Mouse (Mus musculus) kidney, adult 18-20 months (tissue): Measurements from ENCODE around the gene Tpra1.

Source experiments
- DNase-seq: peaks from one replicate; pipeline ENCODE4 v3.0.0; 2021

Tpra1 gene

DNA sequence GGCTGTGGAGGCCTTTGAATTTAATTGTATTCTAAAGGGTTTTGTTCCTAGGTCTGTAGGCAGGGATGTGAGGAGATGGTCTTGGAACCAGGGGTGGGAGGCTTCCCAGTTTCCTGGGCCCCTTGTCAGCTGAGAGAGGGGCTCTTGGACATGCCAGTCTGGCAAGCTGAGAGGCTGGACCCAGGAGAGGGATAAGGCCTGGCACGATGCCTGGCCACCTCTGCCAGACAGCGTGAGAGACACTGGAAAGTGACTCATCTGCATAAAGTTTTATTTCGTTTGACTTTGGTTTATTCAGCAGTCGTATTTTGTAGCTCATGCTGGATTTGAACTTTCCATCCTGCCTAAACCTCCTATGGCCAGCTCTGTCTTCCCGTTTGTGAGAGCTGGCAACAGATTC, 26.5 kb downstream of the Tpra1 start:
- DNase-seq: no peak

DNA sequence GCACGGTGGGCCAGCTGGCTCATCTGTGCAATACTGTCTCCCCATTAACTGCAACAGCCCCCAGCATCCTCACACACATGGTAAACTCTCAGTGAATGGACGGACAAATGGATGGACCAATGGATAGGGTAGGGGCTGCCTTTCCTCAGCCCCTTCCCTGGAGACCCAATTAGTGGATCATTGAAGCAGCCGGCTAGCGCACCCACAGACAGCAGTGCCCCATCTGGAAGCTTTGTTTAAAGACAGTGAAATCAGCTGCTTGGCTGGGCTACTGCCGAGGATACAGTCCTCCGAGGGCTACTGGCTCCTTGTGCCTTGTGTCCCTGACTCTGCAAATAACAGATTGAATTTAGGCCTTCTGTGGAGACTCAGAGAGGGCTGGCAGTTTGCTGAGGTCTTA, 27.4 kb downstream of the Tpra1 start:
- DNase-seq: no peak

DNA sequence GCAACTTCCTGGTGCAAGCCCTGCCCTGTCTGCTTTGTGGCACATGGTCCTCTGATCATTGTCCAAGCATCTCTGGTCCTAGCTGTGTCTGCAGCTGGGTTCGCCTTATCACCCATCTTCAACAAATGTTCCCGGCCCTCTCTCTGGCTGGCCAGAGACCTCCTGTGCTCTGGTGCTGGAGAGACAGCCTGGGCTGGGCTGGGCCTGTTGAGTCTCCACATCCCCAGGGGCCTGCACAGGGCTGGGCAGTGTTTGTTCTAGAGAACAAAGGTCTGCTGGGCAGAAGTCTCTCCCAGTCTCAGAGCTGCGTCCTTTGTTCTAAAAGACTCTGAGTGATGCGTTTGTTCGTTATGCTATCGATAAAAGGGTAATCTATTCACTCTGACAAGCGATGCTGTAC, 28.0 kb downstream of the Tpra1 start:
- no peak for DNase-seq

DNA sequence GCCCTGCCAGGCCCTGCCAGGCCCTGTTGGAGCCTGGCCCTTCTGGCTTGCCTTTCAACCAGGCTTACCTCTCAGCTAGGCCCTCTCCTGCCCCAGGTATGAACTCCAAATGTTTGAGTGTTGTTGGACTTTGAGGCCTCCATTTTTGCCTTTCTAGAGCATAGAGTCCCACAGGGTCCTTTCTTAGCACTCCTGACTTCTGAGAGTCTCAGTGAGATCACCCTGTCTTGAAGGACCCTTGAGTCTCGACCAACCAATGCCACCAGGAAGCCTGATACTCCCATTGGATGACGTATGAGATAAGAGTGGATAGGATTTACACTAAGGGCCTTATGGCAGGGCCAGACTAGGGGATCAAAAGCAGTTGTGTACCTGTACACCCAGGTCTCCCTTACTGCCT, 29.4 kb downstream of the Tpra1 start:
- no peak for DNase-seq

DNA sequence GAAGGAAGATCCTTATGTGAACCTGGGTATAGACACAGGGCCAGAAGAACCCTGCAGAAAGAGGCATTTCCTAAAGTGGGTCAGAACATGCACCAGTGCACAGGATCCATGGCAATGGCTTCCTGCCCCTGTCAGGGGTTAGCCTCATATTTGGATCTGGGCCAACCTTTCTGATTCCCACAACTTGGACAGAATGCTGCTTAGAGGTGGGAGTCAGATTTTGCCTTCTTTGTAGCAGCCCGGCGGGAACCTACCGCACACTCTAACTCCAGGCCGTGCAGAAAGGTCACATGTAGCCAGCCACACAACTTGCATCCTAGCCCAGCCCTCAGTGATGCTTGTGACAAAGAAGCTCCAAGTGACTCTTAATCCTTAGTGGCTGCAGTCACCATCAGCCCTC, 32.1 kb downstream of the Tpra1 start:
- no peak for DNase-seq

DNA sequence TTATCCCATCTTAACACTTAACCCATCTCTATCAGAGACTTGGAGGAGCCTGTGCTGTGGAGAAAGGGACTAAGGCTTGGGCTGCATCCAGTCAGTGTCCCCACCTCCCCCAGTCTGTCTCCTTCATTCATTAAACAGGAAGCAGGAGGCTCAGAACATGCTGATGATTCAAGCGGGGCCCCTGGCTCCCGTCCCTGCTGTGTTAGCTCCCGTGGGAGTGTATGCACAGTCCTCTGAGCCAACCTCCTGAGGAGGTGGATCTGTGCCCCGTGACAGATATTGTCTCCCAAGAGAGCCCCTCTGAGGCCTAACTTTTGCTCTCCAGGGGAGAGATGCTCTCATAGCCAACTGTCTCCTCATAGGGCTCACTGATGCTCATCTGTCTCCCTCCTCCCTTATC, 32.8 kb downstream of the Tpra1 start:
- DNase-seq: no peak

DNA sequence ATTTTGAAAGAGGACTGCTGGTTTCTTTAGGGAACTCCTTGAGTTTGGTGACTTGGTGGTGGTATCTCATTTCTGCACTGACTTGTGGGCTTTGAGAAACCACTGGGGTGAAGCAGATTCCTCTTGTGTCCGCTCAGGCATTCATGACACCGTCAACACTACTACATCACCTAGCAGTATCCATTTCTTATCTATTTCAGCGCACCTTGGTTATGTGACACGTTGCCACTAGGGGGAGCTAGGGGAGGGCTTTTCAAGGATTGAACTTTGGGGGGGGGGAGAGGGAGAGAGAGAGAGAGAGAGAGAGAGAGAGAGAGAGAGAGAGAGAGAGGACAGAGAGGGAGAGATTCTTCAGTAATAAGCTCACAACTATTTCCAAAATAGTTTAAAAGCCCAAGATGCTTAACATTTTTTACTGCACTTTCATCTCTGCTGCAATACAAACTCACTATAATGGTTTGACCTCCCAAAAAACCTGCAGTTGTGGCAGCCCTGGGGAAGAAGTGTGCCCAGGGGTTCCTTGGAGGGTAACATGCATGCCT, 33.8 kb downstream of the Tpra1 start:
- DNase-seq: peak; percentile 37

DNA sequence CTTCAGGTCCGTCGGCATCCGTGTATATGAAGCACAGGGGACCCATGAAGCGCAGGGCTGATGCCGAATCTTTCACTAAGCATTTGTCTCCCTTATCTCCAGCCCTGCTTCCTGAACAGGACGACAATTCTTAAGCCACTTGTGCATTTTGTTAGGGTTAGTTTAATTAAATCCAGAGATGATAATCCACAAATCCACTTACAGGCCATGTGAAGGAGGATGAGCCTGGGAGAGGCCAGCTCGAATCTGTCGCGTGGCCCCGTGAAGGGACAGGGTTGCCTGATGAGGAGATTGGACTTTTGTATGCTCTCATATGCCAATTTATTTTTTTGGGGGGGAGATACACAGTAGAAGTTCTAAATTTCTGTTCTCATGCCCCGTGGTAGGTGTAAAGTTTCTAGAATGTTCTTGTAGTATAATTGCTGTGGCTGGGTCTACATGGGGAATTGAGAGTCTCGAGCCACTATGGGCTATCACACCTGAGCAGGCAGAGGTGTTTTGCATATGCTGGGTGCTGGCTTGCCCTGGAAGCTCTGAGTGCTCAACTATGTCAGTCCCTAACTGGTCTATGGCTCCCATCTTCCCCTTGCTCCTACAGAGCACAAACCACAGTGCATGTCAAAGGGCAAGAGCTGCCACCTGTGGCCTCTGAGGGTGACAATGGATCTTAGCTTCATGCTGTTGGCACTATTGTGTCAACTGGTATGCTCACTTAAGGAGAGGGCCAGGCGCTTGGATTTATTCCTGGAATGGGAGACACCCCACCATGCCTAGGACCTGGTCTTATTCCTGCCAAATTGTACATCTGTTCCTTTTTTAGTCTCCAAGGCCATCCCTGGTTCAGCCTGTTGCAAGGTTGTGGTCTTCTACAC, 34.5 kb downstream of the Tpra1 start:
- no peak for DNase-seq

DNA sequence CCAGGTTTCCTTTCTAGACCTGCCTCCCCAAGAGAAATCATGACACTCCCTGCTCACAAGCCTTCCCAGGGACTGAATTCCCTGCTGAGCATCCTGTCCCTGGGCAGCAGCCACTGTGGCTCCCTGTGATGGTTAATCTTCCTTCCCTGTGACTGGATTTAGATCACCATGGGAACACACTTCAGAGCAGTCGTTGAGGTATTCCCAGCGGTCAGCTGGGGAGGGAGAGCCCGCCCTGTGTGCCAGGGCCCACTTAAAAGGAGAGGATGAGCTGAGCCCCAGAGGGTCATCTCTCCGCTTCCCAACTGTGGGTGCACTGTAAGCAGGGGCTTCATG, 35.1 kb downstream of the Tpra1 start:
- DNase-seq: no peak

DNA sequence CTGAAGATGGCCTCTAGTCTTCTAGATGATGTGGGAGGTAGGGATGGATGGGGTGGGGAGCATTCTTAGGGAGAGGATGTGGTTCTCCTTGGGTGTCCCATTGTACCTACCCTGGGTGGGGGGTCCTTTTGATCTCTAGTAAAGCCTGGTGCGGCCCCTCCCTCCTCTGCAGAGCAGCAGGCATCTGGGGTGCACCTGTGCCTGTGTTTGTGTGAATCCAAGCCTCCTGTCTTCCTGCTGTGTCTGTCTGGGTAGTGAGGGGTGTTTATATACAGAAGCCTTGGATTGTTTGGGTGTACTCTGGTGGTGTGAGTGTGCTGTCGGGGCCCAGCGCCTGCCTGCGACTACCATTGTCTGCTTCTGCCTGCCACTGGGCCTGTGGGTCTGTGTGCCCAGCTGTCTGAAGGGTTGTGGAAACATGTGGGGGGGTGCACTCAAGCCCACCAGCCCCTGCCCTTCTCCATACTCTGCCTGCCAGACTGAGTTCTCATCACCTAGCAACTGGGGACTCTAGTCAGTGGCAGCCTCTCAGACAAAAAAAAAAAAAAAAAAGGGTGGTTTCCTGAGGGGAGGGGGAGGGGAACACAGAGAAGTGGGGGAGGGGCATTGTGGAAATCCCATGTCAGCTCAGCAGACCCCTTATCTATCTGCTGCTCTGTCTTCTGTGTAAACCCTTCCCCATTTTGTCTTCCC, 36.1 kb downstream of the Tpra1 start:
- no peak for DNase-seq

DNA sequence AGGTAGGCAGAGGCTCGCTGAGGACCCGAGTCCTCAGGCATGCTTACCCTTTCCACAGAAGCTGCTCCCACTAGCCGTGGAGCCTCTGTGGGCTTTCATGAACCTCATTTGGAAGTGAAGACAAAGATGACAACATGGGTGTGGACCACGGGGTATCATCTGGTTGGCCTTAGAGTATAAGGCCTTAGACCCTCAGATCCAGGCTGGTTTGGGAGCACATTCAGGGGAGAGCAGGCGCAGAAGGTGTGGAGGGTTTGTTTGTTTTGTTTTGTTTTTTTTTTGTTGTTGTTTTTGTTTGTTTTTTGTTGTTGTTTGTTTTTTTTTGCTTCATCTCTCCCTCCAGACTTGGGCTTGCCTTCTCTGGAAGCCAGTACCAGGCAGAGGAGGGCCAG, 36.6 kb downstream of the Tpra1 start:
- DNase-seq: no peak

DNA sequence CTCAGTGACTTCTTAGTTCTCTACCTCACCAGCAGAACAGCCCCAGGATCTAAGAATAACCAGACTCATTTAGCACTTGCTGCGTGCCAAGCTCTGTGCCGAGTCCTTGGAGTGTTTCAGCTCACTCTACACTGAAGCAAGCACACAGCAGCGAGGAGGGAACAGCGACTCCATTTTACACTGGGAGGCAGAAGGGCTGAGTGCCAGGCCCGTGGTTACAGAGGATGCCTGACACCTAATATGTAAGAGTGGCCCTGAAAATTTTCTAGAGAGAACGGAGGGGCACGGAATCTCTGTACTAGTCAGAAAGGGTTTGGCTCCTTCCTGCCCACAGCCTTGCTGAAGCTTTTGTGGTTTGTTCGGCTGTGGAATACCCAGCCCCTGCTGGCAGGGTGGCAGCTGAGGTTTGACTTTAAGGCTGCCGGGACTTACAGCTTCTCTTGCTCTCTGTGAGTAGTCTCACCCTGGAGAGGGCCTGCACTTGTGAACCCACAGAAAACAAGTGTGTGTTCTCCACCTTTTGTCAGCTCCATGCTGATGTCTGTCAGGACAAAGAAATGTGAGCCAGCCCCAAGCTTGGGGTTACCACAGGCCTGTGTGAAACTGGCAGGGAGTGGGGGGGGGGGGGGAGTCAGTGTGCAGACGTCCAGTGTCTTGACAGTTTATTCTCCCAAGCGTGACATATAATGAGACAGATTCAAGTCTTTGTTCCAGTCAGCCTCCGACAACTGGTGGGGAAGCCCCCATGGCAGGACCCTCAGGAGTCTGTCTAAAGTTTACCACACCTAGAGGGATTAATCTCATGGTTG, 37.4 kb downstream of the Tpra1 start:
- DNase-seq: no peak

DNA sequence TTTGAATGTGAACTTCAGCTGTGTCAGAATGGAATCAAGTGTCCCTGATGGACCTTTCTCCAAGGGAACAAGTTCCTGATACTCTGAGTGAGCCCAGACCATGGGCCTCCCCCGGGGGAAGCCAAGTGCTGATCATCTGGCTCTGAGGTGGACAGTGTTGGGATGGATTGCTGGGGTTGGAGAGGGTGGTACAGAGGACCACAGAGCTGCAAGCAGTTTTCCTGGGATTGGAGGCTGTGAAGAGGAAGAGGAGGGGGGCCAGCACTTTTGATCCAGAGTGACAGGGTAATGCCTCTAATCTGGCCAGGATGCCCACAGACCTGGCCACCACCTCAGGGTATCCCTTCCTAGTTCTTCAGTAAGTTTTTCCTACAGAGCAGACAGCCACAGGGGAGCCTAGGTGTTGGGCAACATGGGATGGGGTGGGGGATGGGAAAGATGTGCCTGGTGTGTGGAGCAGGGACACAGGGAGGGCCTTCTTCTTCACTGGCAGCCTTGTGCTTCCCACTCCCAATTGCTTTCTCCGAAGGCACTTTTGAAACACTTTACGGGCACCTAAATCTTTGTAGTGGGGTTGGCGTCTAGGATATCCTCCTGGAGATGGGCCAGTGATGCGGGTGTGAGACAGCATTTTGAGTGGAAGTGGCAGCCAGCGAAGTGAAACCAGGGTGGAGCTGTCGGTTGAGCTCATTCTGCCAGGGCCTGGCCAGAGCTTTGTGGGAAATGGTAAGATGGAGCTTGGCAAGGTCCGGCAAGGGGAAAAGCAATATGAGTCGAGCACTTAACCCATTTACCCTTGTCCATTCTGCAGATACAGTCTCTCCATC, 38.3 kb downstream of the Tpra1 start:
- no peak for DNase-seq

DNA sequence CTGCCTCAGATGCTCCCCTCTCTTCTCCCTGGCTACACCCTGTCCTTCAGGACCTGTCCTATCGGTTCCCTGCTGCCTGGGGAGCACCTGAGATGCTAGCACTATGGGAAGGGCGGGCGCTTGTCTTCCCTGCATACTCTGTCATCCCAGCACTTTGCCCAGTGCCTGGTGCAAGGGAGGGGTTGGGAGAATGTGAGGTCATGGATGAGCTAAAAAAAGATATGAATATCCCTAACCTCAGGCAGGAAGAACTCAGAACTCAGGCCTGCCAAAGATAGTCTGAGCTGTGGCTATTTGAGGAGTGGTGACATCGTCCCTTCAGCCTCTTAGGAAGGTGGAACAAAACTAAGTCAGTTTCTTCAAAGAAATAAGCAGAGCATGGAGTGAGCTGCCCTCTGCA, 39.6 kb downstream of the Tpra1 start:
- no peak for DNase-seq

DNA sequence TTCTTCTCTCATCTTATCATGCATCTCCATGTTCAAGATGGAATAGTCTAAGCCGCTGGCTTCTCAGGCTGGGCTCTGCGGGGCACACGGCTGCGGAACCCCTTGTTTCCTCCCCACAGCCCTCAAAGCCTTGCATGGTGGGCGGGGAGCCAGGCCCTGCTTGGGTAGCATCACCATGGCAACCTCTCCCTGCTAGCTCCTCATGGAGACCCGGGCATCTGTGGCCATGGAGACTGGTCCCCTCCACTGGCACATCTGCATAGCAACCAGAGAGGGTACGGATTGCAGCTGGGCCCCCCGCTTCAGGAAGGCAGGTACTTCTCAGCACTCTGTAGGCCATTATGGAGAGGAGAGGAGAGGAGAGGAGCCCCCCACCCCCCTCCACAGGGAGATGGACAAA, 40.5 kb downstream of the Tpra1 start:
- DNase-seq: no peak

DNA sequence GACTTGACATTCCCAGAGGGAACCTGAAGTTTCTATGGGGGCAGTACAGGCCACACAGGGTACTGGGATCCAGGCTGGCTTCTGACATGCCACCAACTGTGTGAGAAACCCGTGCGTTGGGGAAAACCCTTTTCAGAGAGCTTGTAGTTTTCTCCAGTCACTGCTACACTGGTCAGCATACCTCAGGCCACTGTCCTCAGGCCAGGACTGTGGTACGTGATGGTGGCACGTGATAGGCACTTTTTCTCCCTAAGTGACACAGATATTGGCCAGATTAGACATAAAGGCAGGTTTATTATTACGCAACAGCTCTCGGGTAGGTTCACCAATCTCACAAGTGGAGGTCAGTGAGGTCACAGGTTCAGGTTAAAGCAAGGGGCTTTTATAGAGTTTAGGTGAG, 41.6 kb downstream of the Tpra1 start:
- no peak for DNase-seq

DNA sequence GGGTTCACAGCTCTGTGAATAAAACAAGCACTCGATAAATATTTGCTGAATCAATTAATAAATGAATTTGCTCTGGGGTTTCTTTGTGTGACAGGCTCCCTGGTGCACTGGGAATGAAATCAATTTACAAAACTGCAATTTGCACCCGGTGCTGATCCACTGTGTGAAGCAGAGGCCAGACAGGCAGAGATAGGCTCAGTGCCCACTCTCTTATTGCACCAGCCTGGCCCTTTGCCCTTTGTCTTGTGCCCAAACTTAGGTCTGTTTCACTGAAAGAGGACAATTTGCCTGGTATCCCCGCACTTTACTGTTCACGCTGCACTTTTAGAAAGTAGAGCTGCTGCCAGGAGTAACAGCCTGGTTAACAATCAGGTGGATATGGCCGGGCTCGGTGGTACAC, 44.4 kb downstream of the Tpra1 start:
- no peak for DNase-seq

DNA sequence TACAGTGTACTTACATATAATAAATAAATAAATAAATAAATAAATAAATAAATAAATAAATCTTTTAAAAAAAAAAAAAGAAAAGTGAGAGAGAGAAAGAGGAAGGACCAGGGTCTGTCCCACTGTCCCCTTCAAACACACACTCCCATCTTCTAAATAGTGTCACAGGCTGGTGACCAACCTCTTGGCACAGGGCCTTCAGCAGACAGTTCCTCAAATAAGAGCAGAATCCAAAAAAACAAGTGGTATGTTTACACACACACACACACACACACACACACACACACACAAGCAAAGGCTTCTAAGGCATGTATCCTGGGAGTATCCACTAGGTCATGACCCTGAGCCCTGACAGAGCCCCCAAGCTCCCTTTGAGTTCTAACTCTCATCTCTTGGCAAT, 45.7 kb downstream of the Tpra1 start:
- DNase-seq: no peak

DNA sequence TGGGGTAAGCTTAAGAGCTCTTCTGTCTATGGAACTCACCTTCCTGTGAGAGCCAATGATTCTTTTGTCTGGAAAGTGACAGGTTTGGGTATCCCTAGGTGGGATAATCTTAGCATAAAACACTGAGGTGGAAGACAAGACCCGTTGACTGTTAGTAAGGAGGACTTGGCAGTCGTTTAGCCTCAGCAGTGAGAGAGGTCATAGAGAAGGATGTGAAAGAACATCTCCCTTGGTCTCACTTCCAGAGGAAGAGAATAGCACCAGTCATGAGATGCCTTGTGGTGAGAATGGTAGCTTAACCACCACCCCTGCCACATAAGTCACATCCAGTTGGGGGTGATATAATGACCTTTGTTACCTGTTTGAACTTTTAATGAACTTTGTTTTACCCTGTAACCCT, 54.7 kb downstream of the Tpra1 start:
- DNase-seq: no peak

DNA sequence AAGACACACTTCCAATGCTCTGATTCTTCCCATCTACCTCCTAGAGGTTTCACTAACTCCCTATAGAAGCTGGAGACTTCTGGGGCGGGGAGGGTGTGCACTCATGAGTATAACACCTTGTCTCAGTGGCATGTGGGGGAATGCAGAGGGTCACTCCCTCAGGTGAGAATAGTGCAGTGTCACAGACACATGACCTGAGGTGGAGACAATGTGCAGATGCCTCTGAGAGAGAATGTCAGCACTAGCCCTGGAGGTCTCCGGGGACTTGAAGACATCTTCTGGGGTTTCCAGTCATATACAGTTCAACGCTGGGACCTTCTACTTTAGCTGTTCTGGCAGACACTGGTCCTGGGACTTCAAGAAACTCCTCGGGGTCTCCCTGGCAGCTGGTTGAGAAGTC, 55.3 kb downstream of the Tpra1 start:
- no peak for DNase-seq

DNA sequence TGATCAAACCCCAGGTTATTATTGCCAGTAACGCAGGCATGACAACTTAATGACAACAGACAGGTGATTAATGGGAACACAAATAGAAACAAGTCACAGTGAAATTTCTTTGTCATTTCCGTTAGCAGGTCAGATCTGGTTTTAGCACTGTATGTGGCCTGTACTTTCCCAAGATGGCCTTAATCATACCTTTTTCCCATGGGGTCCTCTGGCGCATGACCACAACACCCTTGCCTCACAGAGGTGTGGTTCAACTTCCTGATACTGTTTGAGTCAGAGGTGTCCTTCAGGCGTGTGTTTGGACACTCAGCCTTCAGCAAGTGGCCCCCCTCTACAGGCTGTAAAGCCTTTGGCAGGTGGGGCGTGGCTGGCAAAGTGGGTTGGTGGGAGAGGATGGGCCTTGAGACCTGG, 55.8 kb downstream of the Tpra1 start:
- DNase-seq: no peak

DNA sequence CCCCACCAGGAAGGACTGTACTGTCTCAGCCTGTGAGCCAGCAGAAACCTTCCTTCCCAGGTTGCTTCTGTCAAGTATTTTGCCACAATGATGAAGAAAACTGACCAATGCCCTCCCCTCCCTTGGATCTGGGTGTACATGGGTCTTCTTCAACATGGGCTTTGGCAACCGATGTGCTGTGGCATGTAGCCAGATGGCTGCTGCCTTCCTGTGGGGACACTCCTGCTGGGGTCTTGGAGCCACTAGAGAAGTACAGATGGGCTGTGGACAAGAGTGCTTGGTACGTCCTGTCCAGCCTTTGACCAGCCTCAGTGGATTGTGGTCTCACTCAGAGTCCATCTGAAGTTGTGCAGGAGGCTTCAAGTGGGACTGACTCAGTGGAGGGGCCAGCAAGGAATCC, 56.3 kb downstream of the Tpra1 start:
- no peak for DNase-seq

DNA sequence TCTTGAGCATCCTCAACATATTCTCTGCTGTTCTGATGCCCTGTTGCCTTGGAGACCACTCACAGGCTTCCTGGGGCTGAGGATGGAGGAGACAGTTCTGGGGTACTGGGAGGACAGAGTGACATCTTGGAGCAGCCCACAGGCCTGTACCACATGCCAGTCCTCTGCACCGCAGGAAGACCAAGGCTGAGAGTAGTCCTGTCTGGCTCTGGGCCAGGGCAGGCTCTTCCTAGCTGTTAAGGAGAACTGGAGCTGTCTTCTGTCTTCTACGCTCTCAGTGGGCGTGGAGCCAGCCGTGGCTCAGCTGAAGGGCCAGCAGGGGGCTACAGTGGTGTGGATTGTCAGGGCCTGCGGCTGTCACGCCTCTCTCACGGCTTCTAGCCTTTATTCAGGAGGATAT, 57.8 kb downstream of the Tpra1 start:
- DNase-seq: no peak
